Mouse (Mus musculus): Measurements from ENCODE around the gene Adap1.

GRCm38 (mm10) chr5:139368638-139369320 is 43.4 kb upstream of the Adap1 start:
- no peak for TF ChIP-seq CTCF (IDR thresholded peaks at IDR 0.05; ENCODE audit: control insufficient read depth, insufficient read depth, insufficient replicate concordance, low read depth, low read length)
- no peak for TF ChIP-seq POLR2A (IDR thresholded peaks at IDR 0.05; ENCODE audit: control insufficient read depth, low read depth, low read length)
